Mouse (Mus musculus): Measurements from ENCODE around the gene Vps36.

DNA sequence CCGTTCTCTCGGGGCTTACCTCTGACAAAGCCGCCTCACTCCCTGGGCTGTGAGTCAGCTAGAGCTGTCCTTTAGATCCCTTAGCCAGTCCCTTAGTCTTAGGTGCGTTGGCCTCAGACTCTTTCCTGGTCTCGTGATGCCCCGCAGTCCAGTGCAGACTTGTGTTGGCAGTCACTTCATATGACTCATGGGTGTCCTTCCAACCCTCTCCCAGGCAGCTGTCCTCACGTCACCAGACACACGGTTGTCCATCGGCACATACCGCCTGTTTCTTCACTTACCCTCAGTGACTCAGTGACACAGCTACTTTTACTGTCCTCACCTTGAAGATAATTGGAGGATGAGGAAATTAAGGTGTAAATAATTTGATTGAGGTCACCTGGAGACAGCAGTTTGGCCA is 22.2 kb downstream of the Vps36 start:
- TF ChIP-seq GATA1 (IDR thresholded peaks at IDR 0.05; ENCODE audit: low read length) (no peak), TAL1 (IDR thresholded peaks at IDR 0.05; ENCODE audit: low read length) (no peak)
